Mouse (Mus musculus): ENCODE measurements around the gene Klhdc8a. TPM values are rescaled to one million over a fixed set of nuclear protein-coding genes. Genes with fewer than 3 reads are reported as not detected.

Klhdc8a gene
- total RNA-seq, 2 experiments from 2014 or later = 14.3 to 19.1 TPM

GRCm38 (mm10) chr1:132315889-132316624, 17.6 kb downstream of the Klhdc8a start, which contains the start of gene Nuak2:
Gene Nuak2, plus strand, starts transcription at chr1:132316126.
- intact Hi-C loops (cut with DNase I) = loop anchor here (2.0 to 10.0 kb wide), 2 partner anchors 17 to 311 kb away; partner anchors contain the start of gene Elk4
- DNase-seq = peak; percentile 88 to 90

GRCm38 (mm10) chr1:132316625-132316994, 18.2 kb downstream of the Klhdc8a start:
- intact Hi-C loops (cut with DNase I) = loop anchor here (2.0 to 10.0 kb wide), 2 partner anchors 16 to 312 kb away; partner anchors contain the start of gene Elk4
- no peak for DNase-seq

GRCm38 (mm10) chr1:132317413-132317812, 19.0 kb downstream of the Klhdc8a start:
- intact Hi-C loops (cut with DNase I) = loop anchor here (2.0 to 10.0 kb wide), 2 partner anchors 15 to 313 kb away; partner anchors contain the start of gene Elk4
- no peak for DNase-seq

- no peak for DNase-seq
- intact Hi-C loops (cut with DNase I) = loop anchor here (2.0 to 10.0 kb wide), 2 partner anchors 15 to 313 kb away; partner anchors contain the start of gene Elk4
Measured at GRCm38 (mm10) chr1:132317894-132318863, 19.8 kb downstream of the Klhdc8a start.

GRCm38 (mm10) chr1:132319242-132319641, 20.8 kb downstream of the Klhdc8a start:
- intact Hi-C loops (cut with DNase I) = loop anchor here (10.0 kb wide), 1 partner anchor 314 kb away; the partner anchor contains the start of gene Elk4
- no peak for DNase-seq

- DNase-seq = no peak
- intact Hi-C loops (cut with DNase I) = no loop called here
Measured at GRCm38 (mm10) chr1:132321821-132322580, 23.6 kb downstream of the Klhdc8a start.

- no peak for DNase-seq
- intact Hi-C loops (cut with DNase I) = no loop called here
Measured at GRCm38 (mm10) chr1:132322711-132323542, 24.5 kb downstream of the Klhdc8a start.

GRCm38 (mm10) chr1:132326777-132327176, 28.4 kb downstream of the Klhdc8a start:
- no peak for DNase-seq
- intact Hi-C loops (cut with DNase I) = no loop called here

GRCm38 (mm10) chr1:132327477-132327876, 29.1 kb downstream of the Klhdc8a start:
- intact Hi-C loops (cut with DNase I) = no loop called here
- DNase-seq = no peak

- no peak for DNase-seq
- intact Hi-C loops (cut with DNase I) = no loop called here
Measured at GRCm38 (mm10) chr1:132328565-132328964, 30.1 kb downstream of the Klhdc8a start.

- intact Hi-C loops (cut with DNase I) = no loop called here
- DNase-seq = no peak
Measured at GRCm38 (mm10) chr1:132329656-132330055, 31.2 kb downstream of the Klhdc8a start.

- no peak for DNase-seq
Measured at GRCm38 (mm10) chr1:132330397-132330796, 32.0 kb downstream of the Klhdc8a start.

GRCm38 (mm10) chr1:132331283-132331682, 32.9 kb downstream of the Klhdc8a start:
- intact Hi-C loops (cut with DNase I) = no loop called here
- DNase-seq = no peak

More at GRCm38 (mm10) chr1:132330397-132330796, 32.0 kb downstream of the Klhdc8a start:
- intact Hi-C loops (cut with DNase I) = no loop called here

- intact Hi-C loops (cut with DNase I) = loop anchor here (2.0 kb wide), 1 partner anchor 16 kb away; the partner anchor contains the start of gene Nuak2
Measured at GRCm38 (mm10) chr1:132333201-132333600, 34.8 kb downstream of the Klhdc8a start.

GRCm38 (mm10) chr1:132333675-132334141, 35.3 kb downstream of the Klhdc8a start:
- intact Hi-C loops (cut with DNase I) = loop anchor here (2.0 kb wide), 2 partner anchors 17 to 19 kb away; partner anchors contain the start of gene Nuak2
- peak; percentile 57 to 66 for DNase-seq

More at GRCm38 (mm10) chr1:132333201-132333600, 34.8 kb downstream of the Klhdc8a start:
- no peak for DNase-seq

GRCm38 (mm10) chr1:132334178-132334801, 35.9 kb downstream of the Klhdc8a start:
- DNase-seq = no peak
- intact Hi-C loops (cut with DNase I) = loop anchor here (2.0 kb wide), 1 partner anchor 19 kb away; no protein-coding TSS in a partner anchor

GRCm38 (mm10) chr1:132335378-132335965, 37.0 kb downstream of the Klhdc8a start:
- intact Hi-C loops (cut with DNase I) = loop anchor here (2.0 kb wide), 1 partner anchor 17 kb away; no protein-coding TSS in a partner anchor
- peak; percentile 56 to 61 for DNase-seq

GRCm38 (mm10) chr1:132336921-132337320, 38.5 kb downstream of the Klhdc8a start:
- DNase-seq = no peak
- intact Hi-C loops (cut with DNase I) = no loop called here

Measured in heart, postnatal 36 days (tissue).